Mouse (Mus musculus): ENCODE measurements around the gene Fgd3. TPM values are rescaled to one million over a fixed set of nuclear protein-coding genes. Genes with fewer than 3 reads are reported as not detected.

Gene Fgd3
- polyA plus RNA-seq, 1 experiment from 2014 or later = 1.4 TPM

DNA sequence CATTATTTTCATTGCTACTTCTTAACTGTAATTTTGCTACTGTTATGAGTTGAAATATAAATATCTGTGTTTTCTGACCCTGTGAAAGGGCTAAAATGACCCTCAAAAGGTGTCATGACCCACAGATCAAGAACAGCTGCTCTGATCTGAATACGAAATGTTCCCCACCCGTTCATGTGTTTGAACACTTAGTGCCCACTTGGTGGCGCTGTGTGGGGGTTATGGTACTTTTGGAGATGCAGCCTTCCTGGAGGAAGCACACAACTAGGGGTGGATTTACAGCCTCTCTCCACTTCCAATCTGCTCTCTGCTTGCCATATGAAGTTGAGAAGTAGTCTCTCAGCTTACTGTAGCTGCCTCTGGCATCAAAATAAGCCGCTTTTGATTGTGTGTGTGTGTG is 85.4 kb downstream of the Fgd3 start:
- WGBS = 93% methylated on average over 4 of the region's 4 CpGs
- H3K36me3 ChIP-seq = no peaks in the 10 kb centered on the region
- no peak for ATAC-seq (ENCODE audit: low FRiP score)
- no peaks in the 10 kb centered on the region for H3K27me3 ChIP-seq
- no peaks in the 10 kb centered on the region for H3K9me3 ChIP-seq
- no peak overlapping the region for H3K9ac ChIP-seq
- no peak overlapping the region for H3K27ac ChIP-seq
- no peaks in the 10 kb centered on the region for H3K4me1 ChIP-seq (replicated peaks)
- no peak overlapping the region for H3K4me2 ChIP-seq
- no peak overlapping the region for H3K4me3 ChIP-seq

DNA sequence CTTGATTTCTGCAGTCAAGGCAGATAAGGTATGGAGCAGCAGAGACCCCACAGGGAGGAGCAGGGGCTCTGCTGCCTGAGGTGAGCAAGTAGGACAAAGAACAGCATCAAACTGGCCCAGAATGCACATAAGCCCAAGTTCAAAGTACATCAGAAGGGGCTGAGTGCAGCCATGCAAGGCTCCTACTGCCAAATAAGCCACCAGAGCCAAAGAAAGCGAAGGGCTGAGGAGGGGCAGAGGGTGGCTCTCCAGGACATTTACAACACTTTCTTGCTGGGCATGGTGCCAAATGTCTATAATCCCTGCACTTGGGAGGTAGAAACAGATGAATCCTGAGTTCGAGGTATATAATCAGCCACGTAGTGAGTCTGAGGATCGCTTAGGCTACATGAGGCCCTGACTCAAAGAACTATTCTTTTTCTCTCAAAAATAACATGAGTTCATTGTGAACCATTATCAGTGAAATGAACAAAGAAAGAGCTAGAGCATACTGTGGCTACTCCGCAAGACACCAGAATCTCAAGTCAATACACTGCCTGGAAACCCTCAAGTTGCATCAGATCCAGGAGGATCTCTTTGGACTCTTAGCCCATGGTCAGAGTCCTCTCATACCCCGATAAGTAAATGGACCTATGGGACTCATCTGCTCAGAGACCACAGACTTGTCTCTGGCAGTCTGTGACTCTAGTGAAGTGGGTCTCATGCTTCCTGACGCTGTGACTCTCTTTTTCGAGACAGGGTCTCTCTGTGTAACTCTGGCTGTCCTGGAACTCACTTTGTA is 86.1 kb downstream of the Fgd3 start:
- no peaks in the 10 kb centered on the region for H3K4me1 ChIP-seq (replicated peaks)
- no peak overlapping the region for H3K9ac ChIP-seq
- H3K36me3 ChIP-seq = no peaks in the 10 kb centered on the region
- no peaks in the 10 kb centered on the region for H3K9me3 ChIP-seq
- no peaks in the 10 kb centered on the region for H3K27me3 ChIP-seq
- no peak overlapping the region for H3K4me3 ChIP-seq
- WGBS = 92% methylated on average over 8 of the region's 8 CpGs
- ATAC-seq (ENCODE audit: low FRiP score) = no peak
- no peak overlapping the region for H3K27ac ChIP-seq
- H3K4me2 ChIP-seq = no peak overlapping the region

DNA sequence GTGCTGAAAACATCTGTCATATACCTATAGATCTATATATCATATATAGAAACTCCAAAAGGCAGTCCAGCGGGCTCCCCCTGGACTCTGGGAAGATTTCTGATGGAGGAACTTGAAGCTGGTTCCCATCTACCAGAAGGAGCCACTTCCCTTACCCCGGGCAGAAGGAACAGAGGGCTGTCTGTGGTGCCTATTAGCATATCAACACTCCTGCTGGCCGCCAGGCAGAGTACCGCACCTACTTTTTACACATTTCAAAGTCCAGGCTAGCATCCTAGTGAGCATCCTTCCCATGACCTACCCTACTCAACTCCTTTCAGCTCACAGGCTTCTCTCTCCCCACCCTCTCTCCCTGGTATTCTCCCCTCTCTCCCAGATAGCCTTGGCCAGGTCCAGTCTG is 94.5 kb downstream of the Fgd3 start:
- WGBS = 22% methylated on average over 4 of the region's 4 CpGs
- no peak overlapping the region for H3K9ac ChIP-seq
- H3K4me1 ChIP-seq (replicated peaks) = no peaks in the 10 kb centered on the region
- no peak overlapping the region for H3K4me2 ChIP-seq
- no peak for ATAC-seq (ENCODE audit: low FRiP score)
- H3K36me3 ChIP-seq = no peaks in the 10 kb centered on the region
- H3K27me3 ChIP-seq = peaks cover 6% of the 10 kb centered on the region
- no peak overlapping the region for H3K4me3 ChIP-seq
- no peak overlapping the region for H3K27ac ChIP-seq
- H3K9me3 ChIP-seq = no peaks in the 10 kb centered on the region

DNA sequence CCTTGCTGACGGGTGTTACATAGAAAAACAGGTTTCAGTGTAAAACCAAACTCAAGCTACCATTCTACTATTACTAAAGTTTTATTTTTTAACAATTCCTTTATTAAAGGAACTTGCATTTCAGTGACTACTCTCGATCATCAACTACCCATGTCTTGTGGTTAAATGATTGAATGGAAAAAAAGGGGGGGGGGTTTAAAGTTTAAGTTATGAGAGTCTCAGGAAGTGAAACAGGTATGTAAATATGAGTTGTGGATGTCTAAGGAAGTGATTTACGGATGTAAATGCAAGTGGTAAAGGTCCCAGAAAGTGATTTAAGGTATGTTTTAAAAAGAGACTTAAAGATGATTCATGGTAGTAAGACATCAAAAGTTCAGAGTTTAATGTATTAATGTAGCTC is 95.0 kb downstream of the Fgd3 start:
- Histone ChIP-seq H3K4me2 (no peak overlapping the region), H3K9me3 (no peaks in the 10 kb centered on the region), H3K4me3 (no peak overlapping the region), H3K27me3 (peaks cover 11% of the 10 kb centered on the region), H3K36me3 (no peaks in the 10 kb centered on the region), H3K9ac (no peak overlapping the region), H3K4me1 (replicated peaks) (no peaks in the 10 kb centered on the region), H3K27ac (no peak overlapping the region)
- no peak for ATAC-seq (ENCODE audit: low FRiP score)
- 64% methylated on average over 3 of the region's 3 CpGs for WGBS

DNA sequence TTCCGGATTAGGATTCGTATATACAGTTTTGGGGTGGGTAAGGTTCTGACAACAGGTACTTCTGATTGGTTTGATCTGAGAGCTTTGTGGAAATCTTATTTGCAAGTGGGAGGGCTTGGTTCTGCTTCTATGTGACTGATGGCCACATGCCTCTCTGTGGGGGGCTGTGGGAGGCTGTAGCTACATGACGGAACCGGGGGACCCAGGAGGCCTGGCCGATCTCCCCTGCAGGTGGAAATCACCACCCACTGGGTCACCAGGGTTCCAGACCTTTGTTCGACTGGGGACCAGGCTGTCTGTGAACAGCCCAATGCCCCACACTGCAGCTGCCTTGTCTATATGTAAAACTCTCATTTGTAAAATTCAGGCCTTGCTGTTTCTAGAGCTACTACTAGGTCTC is 95.4 kb downstream of the Fgd3 start:
- Histone ChIP-seq H3K9ac (no peak overlapping the region), H3K4me2 (no peak overlapping the region), H3K27me3 (peaks cover 11% of the 10 kb centered on the region), H3K9me3 (no peaks in the 10 kb centered on the region), H3K27ac (no peak overlapping the region), H3K4me1 (replicated peaks) (no peaks in the 10 kb centered on the region), H3K4me3 (no peak overlapping the region), H3K36me3 (no peaks in the 10 kb centered on the region)
- no peak for ATAC-seq (ENCODE audit: low FRiP score)
- 19% methylated on average over 6 of the region's 6 CpGs for WGBS

DNA sequence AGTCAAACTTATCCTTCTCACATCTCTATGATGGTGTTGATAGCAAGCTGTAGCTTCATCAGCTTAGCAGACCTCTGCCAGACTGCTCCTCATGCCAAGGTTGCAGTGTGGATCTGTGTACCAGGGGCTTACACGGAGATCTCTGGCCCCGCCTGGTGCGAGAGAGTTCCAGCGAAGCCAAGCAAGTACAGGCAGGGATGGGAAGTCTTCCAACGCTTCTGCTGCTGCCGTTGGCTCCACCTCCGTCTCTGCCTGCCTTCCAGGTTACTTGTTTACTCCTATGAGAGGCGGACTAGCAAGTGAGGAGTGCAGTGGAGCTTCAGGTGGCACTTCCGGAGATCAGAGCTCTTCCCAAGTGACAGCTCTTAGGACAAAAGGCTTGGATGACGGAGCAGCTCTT is 95.8 kb downstream of the Fgd3 start:
- Histone ChIP-seq H3K9ac (no peak overlapping the region), H3K4me2 (no peak overlapping the region), H3K27me3 (peaks cover 11% of the 10 kb centered on the region), H3K27ac (no peak overlapping the region), H3K4me1 (replicated peaks) (no peaks in the 10 kb centered on the region), H3K9me3 (no peaks in the 10 kb centered on the region), H3K4me3 (no peak overlapping the region), H3K36me3 (no peaks in the 10 kb centered on the region)
- 23% methylated on average over 10 of the region's 10 CpGs for WGBS
- ATAC-seq (ENCODE audit: low FRiP score) = no peak

DNA sequence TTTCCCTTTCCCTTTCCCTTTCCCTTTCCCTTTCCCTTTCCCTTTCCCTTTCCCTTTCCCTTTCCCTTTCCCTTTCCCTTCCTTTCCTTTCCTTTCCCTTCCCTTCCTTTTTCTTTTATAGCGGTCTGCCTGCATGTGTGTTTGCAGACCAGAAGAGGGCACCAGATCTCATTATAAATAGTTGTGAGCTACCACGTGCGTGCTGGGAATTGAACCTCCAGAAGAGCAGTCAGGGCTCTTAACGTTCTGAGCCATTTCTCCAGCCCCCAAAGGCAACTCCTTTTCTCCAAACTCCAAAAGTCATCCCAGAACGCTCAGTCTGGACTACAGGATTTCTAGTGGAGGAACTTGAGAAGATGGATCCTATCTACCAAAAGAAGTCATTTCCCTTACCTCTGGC is 99.2 kb downstream of the Fgd3 start:
- Histone ChIP-seq H3K27ac (no peak overlapping the region), H3K9me3 (no peaks in the 10 kb centered on the region), H3K4me1 (replicated peaks) (peaks cover 8% of the 10 kb centered on the region), H3K4me3 (no peak overlapping the region), H3K36me3 (no peaks in the 10 kb centered on the region), H3K27me3 (peaks cover 35% of the 10 kb centered on the region), H3K9ac (no peak overlapping the region), H3K4me2 (no peak overlapping the region)
- 20% methylated on average over 5 of the region's 5 CpGs for WGBS
- ATAC-seq (ENCODE audit: low FRiP score) = no peak

DNA sequence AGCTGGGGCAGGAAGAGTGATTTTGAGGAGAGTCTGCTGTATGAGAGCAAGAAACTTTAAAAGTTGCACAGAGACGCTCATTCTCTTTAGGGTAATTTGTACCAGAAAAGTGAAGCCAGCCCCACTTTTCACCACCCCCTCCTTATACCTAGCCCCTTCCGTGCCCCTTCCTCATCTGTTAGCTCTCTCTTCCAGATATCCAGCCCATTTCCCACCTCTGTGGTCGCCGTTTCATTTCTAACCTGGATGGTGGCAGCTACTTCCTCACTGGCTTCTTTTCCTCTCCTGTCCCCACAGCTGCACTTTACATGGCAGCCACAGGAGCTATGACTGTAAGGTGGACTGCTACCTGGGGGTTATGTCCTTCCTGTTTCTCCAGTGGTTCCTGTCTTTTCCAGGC is 100.7 kb downstream of the Fgd3 start:
- H3K9me3 ChIP-seq = no peaks in the 10 kb centered on the region
- no peak overlapping the region for H3K4me3 ChIP-seq
- no peak overlapping the region for H3K27ac ChIP-seq
- WGBS = 91% methylated on average over 4 of the region's 4 CpGs
- peaks cover 21% of the 10 kb centered on the region for H3K4me1 ChIP-seq (replicated peaks)
- peaks cover 42% of the 10 kb centered on the region for H3K27me3 ChIP-seq
- no peak overlapping the region for H3K4me2 ChIP-seq
- ATAC-seq (ENCODE audit: low FRiP score) = no peak
- H3K9ac ChIP-seq = no peak overlapping the region
- H3K36me3 ChIP-seq = no peaks in the 10 kb centered on the region

DNA sequence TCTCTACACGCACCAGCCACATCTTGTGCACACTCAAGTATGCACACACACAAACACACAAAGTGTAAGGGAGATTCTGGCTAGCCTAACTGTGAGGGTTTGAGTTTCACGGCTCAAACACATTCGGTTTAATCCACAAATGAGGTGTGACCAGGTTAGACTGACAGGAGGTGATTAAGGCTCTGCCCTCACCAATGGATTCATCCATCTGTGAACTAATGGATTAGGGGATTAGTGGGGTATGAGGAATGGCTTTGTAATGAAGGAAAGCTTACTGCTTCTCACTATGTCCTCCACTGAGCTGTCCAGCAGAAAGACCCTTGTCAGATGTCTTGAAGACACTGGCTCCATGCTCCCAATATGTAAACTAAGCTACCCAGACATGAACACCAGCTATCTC is 101.5 kb downstream of the Fgd3 start:
- H3K9me3 ChIP-seq = no peaks in the 10 kb centered on the region
- no peak overlapping the region for H3K9ac ChIP-seq
- H3K36me3 ChIP-seq = no peaks in the 10 kb centered on the region
- H3K27ac ChIP-seq = no peak overlapping the region
- WGBS = 38% methylated on average over 3 of the region's 3 CpGs
- peaks cover 28% of the 10 kb centered on the region for H3K4me1 ChIP-seq (replicated peaks)
- H3K27me3 ChIP-seq = peaks cover 45% of the 10 kb centered on the region
- no peak overlapping the region for H3K4me2 ChIP-seq
- no peak overlapping the region for H3K4me3 ChIP-seq
- ATAC-seq (ENCODE audit: low FRiP score) = no peak

DNA sequence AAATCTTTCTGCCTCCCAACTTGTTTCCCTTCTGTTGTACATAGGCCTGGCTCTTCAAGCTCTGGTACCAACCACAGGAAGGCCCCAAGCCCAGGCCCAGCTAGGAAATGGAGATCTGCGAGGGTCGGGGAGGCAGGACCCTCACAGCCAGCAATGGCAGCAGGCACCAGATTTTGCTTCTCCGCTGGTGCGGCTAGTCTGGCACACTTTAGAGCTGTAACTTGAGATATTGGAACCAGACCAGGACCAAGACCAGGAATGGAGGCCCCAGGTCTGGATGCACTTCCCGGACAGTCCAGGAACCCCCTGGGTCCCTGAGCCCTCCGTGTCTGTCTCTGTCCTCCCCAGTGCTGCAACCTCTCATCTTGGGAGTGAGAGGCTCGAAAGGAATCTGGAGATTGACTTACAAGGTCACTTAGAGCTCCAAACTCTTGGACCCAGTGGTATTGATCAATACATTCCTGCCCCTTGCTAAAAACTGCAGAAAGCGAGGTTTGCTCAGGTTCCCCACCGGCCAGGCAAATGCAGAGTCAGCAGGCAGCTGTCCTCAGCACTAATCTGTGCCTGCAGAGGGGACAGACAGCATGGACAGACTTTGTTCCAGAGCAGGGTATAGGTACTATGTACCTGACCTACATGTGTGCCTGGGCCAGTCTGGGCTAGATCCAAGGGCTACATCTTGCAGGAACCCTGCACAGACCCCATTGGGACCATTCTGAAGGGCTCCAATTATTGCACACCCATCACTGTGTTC is 103.1 kb downstream of the Fgd3 start:
- peaks cover 40% of the 10 kb centered on the region for H3K4me1 ChIP-seq (replicated peaks)
- no peaks in the 10 kb centered on the region for H3K9me3 ChIP-seq
- no peak overlapping the region for H3K27ac ChIP-seq
- H3K4me3 ChIP-seq = no peak overlapping the region
- no peak overlapping the region for H3K9ac ChIP-seq
- no peak overlapping the region for H3K4me2 ChIP-seq
- WGBS = 63% methylated on average over 9 of the region's 9 CpGs
- no peaks in the 10 kb centered on the region for H3K36me3 ChIP-seq
- H3K27me3 ChIP-seq = peaks cover 50% of the 10 kb centered on the region
- ATAC-seq (ENCODE audit: low FRiP score) = no peak

DNA sequence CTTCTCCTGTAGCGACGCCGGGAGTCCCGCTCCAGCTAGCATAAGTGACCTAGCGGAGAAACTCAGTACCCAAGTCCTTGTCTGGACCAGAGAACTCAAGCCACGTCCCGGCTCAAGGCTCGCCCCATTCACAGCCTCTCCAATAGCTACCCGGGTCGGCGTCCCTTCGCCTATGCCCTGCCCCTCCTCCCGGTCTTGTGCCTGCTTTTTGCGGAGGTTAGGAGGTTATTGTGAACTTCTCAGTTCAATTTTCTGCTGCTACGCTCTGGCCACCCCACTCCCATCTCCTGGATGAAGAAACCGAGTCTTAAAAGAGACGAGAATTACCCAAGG is 103.9 kb downstream of the Fgd3 start:
- WGBS = 1% methylated on average over 17 of the region's 17 CpGs
- Histone ChIP-seq H3K9me3 (no peaks in the 10 kb centered on the region), H3K4me3 (peak overlapping the region; percentile 74), H3K36me3 (no peaks in the 10 kb centered on the region), H3K27me3 (peaks cover 50% of the 10 kb centered on the region), H3K4me2 (peak overlapping the region; percentile 83), H3K9ac (peak overlapping the region; percentile 82), H3K4me1 (replicated peaks) (peaks cover 48% of the 10 kb centered on the region), H3K27ac (no peak overlapping the region)
- peak; percentile 67 for ATAC-seq (ENCODE audit: low FRiP score)

DNA sequence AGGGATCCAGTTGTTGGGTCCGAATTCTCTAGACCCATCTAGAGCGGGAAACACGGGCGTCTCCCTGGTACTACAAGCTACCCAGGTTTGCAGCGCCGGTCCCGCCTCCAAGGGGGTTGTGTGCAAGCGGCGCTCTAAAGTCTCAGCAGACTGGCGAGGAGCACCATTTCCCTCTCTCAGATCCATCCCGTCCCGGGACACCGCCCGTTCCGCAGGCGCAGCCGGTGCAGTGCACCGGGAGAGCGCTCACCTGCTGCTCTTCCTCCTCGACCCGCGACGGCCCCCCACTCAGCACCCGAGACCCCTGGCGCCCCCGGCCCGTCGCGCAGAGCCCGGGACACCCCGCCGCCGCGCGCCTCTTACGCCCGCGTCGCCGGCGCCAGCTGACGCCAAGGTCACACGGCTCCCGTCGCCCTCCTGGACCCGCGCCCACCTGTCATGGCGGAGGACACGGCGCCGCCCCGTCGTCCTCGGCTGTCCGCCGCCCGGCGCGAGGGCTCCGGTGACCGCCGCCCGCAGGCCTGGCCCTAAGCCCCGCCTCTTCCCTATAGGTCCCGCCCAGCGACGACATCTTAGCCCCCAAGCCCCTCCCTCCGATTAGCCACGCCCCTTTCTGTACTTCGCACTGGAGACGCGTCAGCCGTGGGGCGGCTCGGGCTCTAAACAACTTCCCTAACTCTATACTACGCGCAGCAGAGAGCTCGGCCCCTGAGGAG is 104.4 kb downstream of the Fgd3 start, which contains the start of gene Card19:
Gene Card19 (minus strand): TSS at position 534 of the 716 bp plus-strand sequence.
- peak; percentile 84 for ATAC-seq (ENCODE audit: low FRiP score)
- H3K27me3 ChIP-seq = peaks cover 50% of the 10 kb centered on the region
- under 1% methylated on average over 77 of the region's 78 CpGs for WGBS
- peak within 1 kb of the TSS; percentile 82 for H3K9ac ChIP-seq
- peaks cover 49% of the 10 kb centered on the region for H3K4me1 ChIP-seq (replicated peaks)
- H3K27ac ChIP-seq = peak within 1 kb of the TSS; percentile 48; the same call in 1 of the 2 replicates
- H3K36me3 ChIP-seq = no peaks in the 10 kb centered on the region
- H3K4me3 ChIP-seq = peak within 1 kb of the TSS; percentile 74
- H3K9me3 ChIP-seq = no peaks in the 10 kb centered on the region
- H3K4me2 ChIP-seq = peak within 1 kb of the TSS; percentile 83
